Comparison of ENCODE assay signal across 28 mouse cellular contexts in the genomic region with DNA sequence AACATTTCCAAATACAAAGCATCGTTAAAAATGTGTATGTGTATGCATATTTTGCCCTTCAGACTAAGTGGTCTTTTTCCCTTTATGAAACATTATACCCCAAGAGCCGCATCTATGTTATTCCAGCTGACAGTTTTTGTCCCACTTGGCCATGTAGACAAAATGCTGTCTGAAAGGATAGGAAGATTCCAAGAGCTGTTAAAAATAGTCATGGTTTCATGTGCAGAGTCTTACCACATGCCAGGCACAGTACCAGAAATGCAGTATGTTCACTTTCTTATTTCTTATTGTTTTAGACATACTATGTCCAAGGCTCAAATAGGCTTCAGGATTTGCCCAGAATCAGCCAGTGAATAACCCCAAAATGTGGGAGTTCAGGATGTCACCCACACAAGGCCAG. TPM values are rescaled to one million over a fixed set of nuclear protein-coding genes. Genes with fewer than 3 reads are reported as not detected.
"Had no signal": no experiment of that assay in that cellular context is flagged by ENCODE, and none has a peak within 500 bp of the region (broad histone marks: within the 10 kb centered on the region; RNA-seq: fewer than 3 reads in every experiment).

No protein-coding gene starts in this region.

- H3K4me3 ChIP-seq: embryonic facial prominence, embryonic 10.5 days; embryonic facial prominence, embryonic 12.5 days; embryonic facial prominence, embryonic 13.5 days; embryonic facial prominence, embryonic 15.5 days; erythroblast, embryonic 14.5 days; forebrain, embryonic 10.5 days; forebrain, embryonic 12.5 days; forebrain, embryonic 13.5 days; gastrocnemius, adult 2 months; heart, adult 2 months; heart, embryonic 10.5 days had no signal

- H3K27ac ChIP-seq: embryonic facial prominence, embryonic 10.5 days; embryonic facial prominence, embryonic 12.5 days; embryonic facial prominence, embryonic 13.5 days; embryonic facial prominence, embryonic 15.5 days; forebrain, embryonic 10.5 days; forebrain, embryonic 12.5 days; forebrain, embryonic 13.5 days; gastrocnemius, adult 2 months; heart, adult 2 months; heart, embryonic 10.5 days had no signal

- H3K9me3 ChIP-seq: embryonic facial prominence, embryonic 10.5 days; embryonic facial prominence, embryonic 13.5 days; embryonic facial prominence, embryonic 15.5 days; forebrain, embryonic 10.5 days; forebrain, embryonic 12.5 days; forebrain, embryonic 13.5 days; heart, embryonic 10.5 days had no signal

- H3K36me3 ChIP-seq: embryonic facial prominence, embryonic 15.5 days; heart, embryonic 10.5 days had no signal

- ATAC-seq: forebrain, embryonic 13.5 days; forebrain, embryonic 14.5 days; forebrain, embryonic 16.5 days had no signal

- DNase-seq: cerebellum, adult 8-10 months; cerebellum, adult 9-10 months; cerebellum, adult 9-11 months; cerebellum, postnatal 10 days; cerebellum, postnatal 14 days; cerebellum, postnatal 25 days; cerebellum, postnatal 36 days; embryo, embryonic 11 days; gastrocnemius, adult 2 months; gastrocnemius, postnatal 10 days; gastrocnemius, postnatal 14 days; gastrocnemius, postnatal 25 days; gastrocnemius, postnatal 36 days; heart, adult 11 months; heart, adult 18-20 months; heart, adult 2 months had no signal

- H3K27me3 ChIP-seq: embryonic facial prominence, embryonic 12.5 days; embryonic facial prominence, embryonic 13.5 days; embryonic facial prominence, embryonic 15.5 days; forebrain, embryonic 12.5 days; forebrain, embryonic 13.5 days had no signal

- H3K4me2 ChIP-seq: embryonic facial prominence, embryonic 12.5 days; embryonic facial prominence, embryonic 13.5 days; embryonic facial prominence, embryonic 15.5 days; forebrain, embryonic 12.5 days; forebrain, embryonic 13.5 days; heart, embryonic 11.5 days had no signal

- H3K9ac ChIP-seq: embryonic facial prominence, embryonic 12.5 days; embryonic facial prominence, embryonic 13.5 days; embryonic facial prominence, embryonic 15.5 days; forebrain, embryonic 12.5 days; forebrain, embryonic 13.5 days had no signal

- H3K4me1 ChIP-seq: embryonic facial prominence, embryonic 10.5 days; embryonic facial prominence, embryonic 12.5 days; embryonic facial prominence, embryonic 13.5 days; forebrain, embryonic 10.5 days; forebrain, embryonic 12.5 days; heart, embryonic 10.5 days had no signal

RNA-seq across cellular contexts. Expression of a gene that starts 24.1 kb away (rescaled TPM):
- polyA plus RNA-seq: erythroblast, embryonic 14.5 days had no signal
